Mouse (Mus musculus): Measurements from ENCODE around the gene Rnf40. TPM values are rescaled to one million over a fixed set of nuclear protein-coding genes. Genes with fewer than 3 reads are reported as not detected.

Rnf40 gene
- 60.5 and 62.8 TPM in 2 replicates for polyA plus RNA-seq (2016; fragmentation: Nextera tagmentation; extraction: Ambion mirVana)

GRCm38 (mm10) chr7:127588011-127588871 lies at the start of gene Rnf40, which contains the start of gene Ccdc189:
Gene Rnf40 (plus strand): TSS chr7:127588767.
Gene Ccdc189 (minus strand): TSS chr7:127588595.
- WGBS, result under 1% methylated on average over 50 of the region's 50 CpGs
- peak; percentile 97 for DNase-seq (ENCODE audit: extremely low spot score, low spot score)
- H3K27ac ChIP-seq, result peak within 1 kb of the TSS; percentile 90
- peaks cover 24% of the 10 kb centered on the region for H3K4me1 ChIP-seq
- H3K36me3 ChIP-seq (replicated peaks), result peaks cover 69% of the 10 kb centered on the region
- H3K27me3 ChIP-seq (ENCODE audit: poor library complexity, severe bottlenecking), result no peaks in the 10 kb centered on the region
- peak within 1 kb of the TSS; percentile 74 for H3K4me3 ChIP-seq
- H3K9me3 ChIP-seq, result no peaks in the 10 kb centered on the region

GRCm38 (mm10) chr7:127541671-127542070 lies 46.9 kb upstream of the Rnf40 start:
- Histone ChIP-seq H3K27me3 (ENCODE audit: poor library complexity, severe bottlenecking) (no peaks in the 10 kb centered on the region), H3K36me3 (replicated peaks) (peaks cover 100% of the 10 kb centered on the region), H3K4me3 (no peak overlapping the region), H3K4me1 (no peaks in the 10 kb centered on the region), H3K9me3 (no peaks in the 10 kb centered on the region), H3K27ac (no peak overlapping the region)
- no peak for DNase-seq (ENCODE audit: extremely low spot score, low spot score)
- WGBS, result 96% methylated on average over 3 of the region's 3 CpGs

GRCm38 (mm10) chr7:127549116-127549835 lies 39.3 kb upstream of the Rnf40 start:
- WGBS, result 92% methylated on average over 15 of the region's 15 CpGs
- Histone ChIP-seq H3K4me1 (no peaks in the 10 kb centered on the region), H3K36me3 (replicated peaks) (peaks cover 97% of the 10 kb centered on the region)

GRCm38 (mm10) chr7:127551558-127551957 lies 37.0 kb upstream of the Rnf40 start:
- H3K27me3 ChIP-seq (ENCODE audit: poor library complexity, severe bottlenecking), result no peaks in the 10 kb centered on the region
- no peaks in the 10 kb centered on the region for H3K9me3 ChIP-seq
- H3K4me1 ChIP-seq, result no peaks in the 10 kb centered on the region
- H3K4me3 ChIP-seq, result no peak overlapping the region
- H3K36me3 ChIP-seq (replicated peaks), result peaks cover 97% of the 10 kb centered on the region
- WGBS, result 96% methylated on average over 8 of the region's 8 CpGs
- no peak overlapping the region for H3K27ac ChIP-seq
- DNase-seq (ENCODE audit: extremely low spot score, low spot score), result no peak

More at GRCm38 (mm10) chr7:127549116-127549835, 39.3 kb upstream of the Rnf40 start:
- no peaks in the 10 kb centered on the region for H3K27me3 ChIP-seq (ENCODE audit: poor library complexity, severe bottlenecking)
- H3K4me3 ChIP-seq, result no peak overlapping the region
- H3K9me3 ChIP-seq, result no peaks in the 10 kb centered on the region
- no peak for DNase-seq (ENCODE audit: extremely low spot score, low spot score)
- H3K27ac ChIP-seq, result no peak overlapping the region

GRCm38 (mm10) chr7:127560580-127560979 lies 28.0 kb upstream of the Rnf40 start:
- no peaks in the 10 kb centered on the region for H3K9me3 ChIP-seq
- 96% methylated on average over 11 of the region's 11 CpGs for WGBS
- peaks cover 95% of the 10 kb centered on the region for H3K36me3 ChIP-seq (replicated peaks)
- H3K4me3 ChIP-seq, result no peak overlapping the region
- no peak overlapping the region for H3K27ac ChIP-seq
- no peak for DNase-seq (ENCODE audit: extremely low spot score, low spot score)
- no peaks in the 10 kb centered on the region for H3K27me3 ChIP-seq (ENCODE audit: poor library complexity, severe bottlenecking)
- H3K4me1 ChIP-seq, result no peaks in the 10 kb centered on the region

GRCm38 (mm10) chr7:127561340-127561858 lies 27.2 kb upstream of the Rnf40 start, which contains the start of gene Tmem265:
Gene Tmem265 (plus strand): TSS chr7:127561390.
- peaks cover 95% of the 10 kb centered on the region for H3K36me3 ChIP-seq (replicated peaks)
- no peaks in the 10 kb centered on the region for H3K4me1 ChIP-seq
- H3K9me3 ChIP-seq, result no peaks in the 10 kb centered on the region
- DNase-seq (ENCODE audit: extremely low spot score, low spot score), result no peak
- WGBS, result 94% methylated on average over 5 of the region's 5 CpGs
- no peak within 1 kb of the TSS for H3K4me3 ChIP-seq
- no peak within 1 kb of the TSS for H3K27ac ChIP-seq
- no peaks in the 10 kb centered on the region for H3K27me3 ChIP-seq (ENCODE audit: poor library complexity, severe bottlenecking)

- Histone ChIP-seq H3K27ac (no peak overlapping the region), H3K4me1 (no peaks in the 10 kb centered on the region), H3K36me3 (replicated peaks) (peaks cover 88% of the 10 kb centered on the region), H3K27me3 (ENCODE audit: poor library complexity, severe bottlenecking) (no peaks in the 10 kb centered on the region), H3K9me3 (no peaks in the 10 kb centered on the region), H3K4me3 (no peak overlapping the region)
- 90% methylated on average over 6 of the region's 6 CpGs for WGBS
- DNase-seq (ENCODE audit: extremely low spot score, low spot score), result no peak
Measured at GRCm38 (mm10) chr7:127564381-127565150, 24.0 kb upstream of the Rnf40 start.

- peaks cover 27% of the 10 kb centered on the region for H3K4me1 ChIP-seq
- WGBS, result under 1% methylated on average over 17 of the region's 17 CpGs
- H3K27ac ChIP-seq, result peak within 1 kb of the TSS; percentile 92
- peak within 1 kb of the TSS; percentile 93 for H3K4me3 ChIP-seq
- H3K27me3 ChIP-seq (ENCODE audit: poor library complexity, severe bottlenecking), result no peaks in the 10 kb centered on the region
- peaks cover 37% of the 10 kb centered on the region for H3K36me3 ChIP-seq (replicated peaks)
- H3K9me3 ChIP-seq, result no peaks in the 10 kb centered on the region
- DNase-seq (ENCODE audit: extremely low spot score, low spot score), result peak; percentile 90
Measured at GRCm38 (mm10) chr7:127572895-127573471, 15.6 kb upstream of the Rnf40 start, which contains the start of gene Phkg2. Gene Phkg2 (plus strand): TSS chr7:127573340.

- Histone ChIP-seq H3K27me3 (ENCODE audit: poor library complexity, severe bottlenecking) (no peaks in the 10 kb centered on the region), H3K36me3 (replicated peaks) (peaks cover 39% of the 10 kb centered on the region), H3K27ac (peak overlapping the region; percentile 92), H3K4me1 (peaks cover 27% of the 10 kb centered on the region), H3K4me3 (peak overlapping the region; percentile 93), H3K9me3 (no peaks in the 10 kb centered on the region)
- 3% methylated on average over 25 of the region's 28 CpGs for WGBS
- DNase-seq (ENCODE audit: extremely low spot score, low spot score), result no peak
Measured at GRCm38 (mm10) chr7:127573503-127574008, 15.0 kb upstream of the Rnf40 start.

- peak overlapping the region; percentile 92 for H3K27ac ChIP-seq
Measured at GRCm38 (mm10) chr7:127574115-127574514, 14.5 kb upstream of the Rnf40 start.

GRCm38 (mm10) chr7:127583260-127583659 lies 5.3 kb upstream of the Rnf40 start:
- peaks cover 14% of the 10 kb centered on the region for H3K4me1 ChIP-seq
- no peak for DNase-seq (ENCODE audit: extremely low spot score, low spot score)
- H3K36me3 ChIP-seq (replicated peaks), result peaks cover 78% of the 10 kb centered on the region
- H3K27ac ChIP-seq, result no peak overlapping the region
- H3K27me3 ChIP-seq (ENCODE audit: poor library complexity, severe bottlenecking), result no peaks in the 10 kb centered on the region
- WGBS, result 93% methylated on average over 6 of the region's 6 CpGs
- no peaks in the 10 kb centered on the region for H3K9me3 ChIP-seq
- no peak overlapping the region; the same call in 1 of the 2 replicates for H3K4me3 ChIP-seq

More at GRCm38 (mm10) chr7:127574115-127574514, 14.5 kb upstream of the Rnf40 start:
- H3K36me3 ChIP-seq (replicated peaks), result peaks cover 38% of the 10 kb centered on the region
- H3K4me3 ChIP-seq, result peak overlapping the region; percentile 93
- H3K4me1 ChIP-seq, result peaks cover 27% of the 10 kb centered on the region
- no peaks in the 10 kb centered on the region for H3K9me3 ChIP-seq
- DNase-seq (ENCODE audit: extremely low spot score, low spot score), result no peak
- no peaks in the 10 kb centered on the region for H3K27me3 ChIP-seq (ENCODE audit: poor library complexity, severe bottlenecking)
- WGBS, result 30% methylated on average over 7 of the region's 7 CpGs
